Mouse (Mus musculus): ENCODE measurements around the gene Gpr18. TPM values are rescaled to one million over a fixed set of nuclear protein-coding genes. Genes with fewer than 3 reads are reported as not detected.

The Gpr18 gene
- polyA plus RNA-seq, 1 experiment from 2014 or later = 0.06 TPM

DNA sequence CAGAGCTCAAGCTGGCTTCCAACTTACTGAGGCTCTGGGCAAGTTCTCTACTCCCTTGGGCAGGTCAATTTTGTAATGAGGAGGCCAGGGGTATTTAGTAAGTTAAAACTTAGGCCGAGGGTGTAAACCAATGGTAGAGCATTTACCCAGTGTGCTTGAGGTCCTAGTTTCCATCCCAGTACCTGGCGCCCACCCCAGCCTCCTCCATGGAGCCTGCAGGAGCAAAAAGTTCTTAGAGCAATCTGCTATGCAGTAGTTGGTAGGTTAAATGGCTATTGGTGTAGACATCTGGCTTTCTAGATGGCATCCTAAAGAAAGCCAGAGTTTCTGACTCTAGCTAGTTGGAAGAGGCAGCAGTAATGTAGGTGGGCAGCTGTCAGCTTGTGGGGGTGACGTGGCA lies 33.9 kb upstream of the Gpr18 start:
- DNase-seq (ENCODE audit: low read depth, low spot score) (no peak), ATAC-seq (no peak)
- CTCF ChIA-PET = interaction anchor here (1.1 kb wide), 1 partner anchor 33 kb away, joined by 3 read pairs; no protein-coding TSS in a partner anchor
- in situ Hi-C loops (cut with MboI; ENCODE audit: low pct_unique_long_range_greater_than_20kb) = no loop called here
- TF ChIP-seq CTCF (IDR thresholded peaks at IDR 0.05) = no peak
- no peaks in the 10 kb centered on the region for H3K27me3 ChIP-seq
- POLR2A ChIA-PET = no interaction called here

DNA sequence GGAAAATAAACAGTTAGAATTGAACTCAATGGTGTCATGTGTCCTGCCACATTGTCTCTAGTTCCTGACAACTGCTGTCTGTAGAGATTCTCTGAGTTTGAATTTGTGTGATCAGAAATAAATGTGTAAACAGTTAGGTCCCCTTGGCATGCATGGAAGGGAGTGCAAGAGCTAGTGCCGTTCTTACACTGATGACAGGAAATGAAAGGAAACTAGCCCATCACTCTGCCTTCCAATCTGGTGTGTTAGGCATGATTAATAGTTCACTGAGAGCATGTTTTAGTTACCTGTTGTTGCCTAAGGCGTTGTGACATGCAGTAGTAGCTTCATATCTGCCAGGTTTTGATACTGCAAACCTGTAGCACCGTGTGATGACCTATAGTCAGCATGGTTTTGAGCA lies 32.4 kb upstream of the Gpr18 start:
- no peak for TF ChIP-seq CTCF (IDR thresholded peaks at IDR 0.05)
- POLR2A ChIA-PET = no interaction called here
- CTCF ChIA-PET = no interaction called here
- in situ Hi-C loops (cut with MboI; ENCODE audit: low pct_unique_long_range_greater_than_20kb) = no loop called here
- no peak for ATAC-seq
- H3K27me3 ChIP-seq = no peaks in the 10 kb centered on the region
- DNase-seq (ENCODE audit: low read depth, low spot score) = no peak

DNA sequence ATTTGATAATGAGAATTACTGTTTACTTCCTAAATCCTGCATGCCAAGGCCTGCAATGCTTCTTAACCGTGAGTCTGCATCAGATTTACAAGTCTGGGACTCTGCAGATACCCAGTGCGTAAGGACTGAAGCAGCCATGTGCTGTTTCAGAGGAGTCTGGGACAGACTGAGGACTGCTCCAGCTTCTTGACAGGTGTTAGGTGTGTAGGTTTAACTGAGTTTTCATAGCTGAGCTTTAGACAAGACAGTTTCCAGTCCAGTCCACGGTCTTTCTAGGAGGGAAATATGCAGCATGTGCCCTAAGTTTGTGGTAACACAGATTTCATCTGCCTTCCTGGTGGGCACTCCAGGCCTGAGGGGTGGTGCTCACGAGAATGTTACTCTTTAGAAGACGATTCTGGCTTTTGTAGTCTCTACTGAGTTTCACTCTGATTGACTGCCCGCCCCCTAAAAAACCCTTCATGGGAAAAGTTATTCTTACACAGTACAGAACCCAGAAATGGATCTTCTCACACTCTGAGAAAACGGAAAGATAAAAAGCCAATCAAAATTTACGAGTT lies 31.7 kb upstream of the Gpr18 start:
- CTCF ChIA-PET = no interaction called here
- in situ Hi-C loops (cut with MboI; ENCODE audit: low pct_unique_long_range_greater_than_20kb) = no loop called here
- no peak for TF ChIP-seq CTCF (IDR thresholded peaks at IDR 0.05)
- POLR2A ChIA-PET = no interaction called here
- ATAC-seq = no peak
- no peaks in the 10 kb centered on the region for H3K27me3 ChIP-seq
- no peak for DNase-seq (ENCODE audit: low read depth, low spot score)

DNA sequence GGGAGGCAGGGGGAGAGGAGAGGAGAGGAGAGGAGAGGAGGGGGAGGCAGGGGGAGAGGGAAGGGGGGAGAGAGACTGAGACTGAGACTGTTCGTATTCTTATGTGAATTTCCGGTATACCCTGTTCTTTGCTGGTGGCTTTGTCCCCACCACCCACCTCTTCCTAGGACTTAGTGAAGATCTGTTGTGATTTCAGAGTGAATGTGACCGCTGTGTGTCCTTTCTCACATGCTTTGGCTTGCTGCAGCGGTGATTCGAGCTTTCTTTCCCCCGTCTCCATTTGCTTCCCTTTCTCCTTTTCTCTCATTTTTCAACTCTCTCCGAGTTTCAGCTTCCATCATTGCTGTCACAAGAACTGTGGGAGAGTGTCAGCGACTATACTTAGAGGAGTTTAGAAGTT lies 31.1 kb upstream of the Gpr18 start:
- DNase-seq (ENCODE audit: low read depth, low spot score) (no peak), ATAC-seq (no peak)
- ChIA-PET CTCF (no interaction called here), POLR2A (no interaction called here)
- in situ Hi-C loops (cut with MboI; ENCODE audit: low pct_unique_long_range_greater_than_20kb) = no loop called here
- TF ChIP-seq CTCF (IDR thresholded peaks at IDR 0.05) = no peak
- no peaks in the 10 kb centered on the region for H3K27me3 ChIP-seq

DNA sequence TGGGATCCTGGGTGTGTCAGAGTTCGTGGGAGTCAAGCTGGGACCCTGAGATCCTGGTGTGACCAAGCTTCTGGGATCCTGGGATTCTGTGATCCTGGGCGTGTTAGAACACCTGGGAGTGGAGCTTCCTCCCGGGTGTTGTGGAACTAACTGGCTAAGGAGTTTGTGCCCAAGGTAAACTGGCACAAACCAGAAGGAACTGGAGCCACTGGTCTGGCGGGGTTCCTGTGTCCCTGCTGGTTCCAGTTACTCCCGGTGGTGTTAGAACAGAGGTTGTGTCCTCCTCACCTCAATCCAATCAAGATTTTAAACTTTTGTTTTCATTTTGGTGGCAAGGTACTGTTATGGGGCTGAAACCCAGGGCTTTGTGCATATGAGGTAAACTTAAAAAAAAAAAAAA lies 30.6 kb upstream of the Gpr18 start:
- no peak for ATAC-seq

DNA sequence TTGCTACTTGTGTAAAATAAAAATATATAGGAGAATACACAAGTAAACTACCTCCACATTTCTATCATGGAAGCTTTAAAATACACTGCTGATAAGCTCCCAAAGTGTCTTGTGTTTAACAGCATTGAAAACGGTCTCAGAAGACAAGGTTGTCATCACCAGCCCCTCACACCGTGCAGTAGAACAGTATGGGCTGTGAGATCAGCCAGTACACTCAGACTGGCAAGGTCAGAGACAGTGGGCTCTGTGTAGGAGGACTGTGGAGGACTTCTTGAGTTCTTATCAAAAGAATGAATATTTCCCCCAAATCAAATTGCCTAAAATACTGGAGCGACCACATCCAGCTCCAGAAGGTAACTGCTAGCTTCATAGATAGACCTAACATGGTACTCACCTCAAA lies 24.0 kb upstream of the Gpr18 start:
- no peak for ATAC-seq
- CTCF ChIA-PET = interaction anchor here (1.2 to 1.6 kb wide), 3 partner anchors 11 to 21 kb away, joined by 3 to 5 read pairs (median 3); no protein-coding TSS in a partner anchor
- POLR2A ChIA-PET = interaction anchor here (0.5 kb wide), 1 partner anchor 1628 kb away, joined by 8 read pairs; no protein-coding TSS in a partner anchor
- TF ChIP-seq CTCF (IDR thresholded peaks at IDR 0.05) = no peak
- in situ Hi-C loops (cut with MboI; ENCODE audit: low pct_unique_long_range_greater_than_20kb) = no loop called here
- DNase-seq (ENCODE audit: low read depth, low spot score) = no peak
- no peaks in the 10 kb centered on the region for H3K27me3 ChIP-seq

More for the DNA sequence above, 30.6 kb upstream of the Gpr18 start:
- DNase-seq (ENCODE audit: low read depth, low spot score) = no peak
- no peaks in the 10 kb centered on the region for H3K27me3 ChIP-seq
- no peak for TF ChIP-seq CTCF (IDR thresholded peaks at IDR 0.05)
- in situ Hi-C loops (cut with MboI; ENCODE audit: low pct_unique_long_range_greater_than_20kb) = no loop called here
- ChIA-PET CTCF (no interaction called here), POLR2A (no interaction called here)

DNA sequence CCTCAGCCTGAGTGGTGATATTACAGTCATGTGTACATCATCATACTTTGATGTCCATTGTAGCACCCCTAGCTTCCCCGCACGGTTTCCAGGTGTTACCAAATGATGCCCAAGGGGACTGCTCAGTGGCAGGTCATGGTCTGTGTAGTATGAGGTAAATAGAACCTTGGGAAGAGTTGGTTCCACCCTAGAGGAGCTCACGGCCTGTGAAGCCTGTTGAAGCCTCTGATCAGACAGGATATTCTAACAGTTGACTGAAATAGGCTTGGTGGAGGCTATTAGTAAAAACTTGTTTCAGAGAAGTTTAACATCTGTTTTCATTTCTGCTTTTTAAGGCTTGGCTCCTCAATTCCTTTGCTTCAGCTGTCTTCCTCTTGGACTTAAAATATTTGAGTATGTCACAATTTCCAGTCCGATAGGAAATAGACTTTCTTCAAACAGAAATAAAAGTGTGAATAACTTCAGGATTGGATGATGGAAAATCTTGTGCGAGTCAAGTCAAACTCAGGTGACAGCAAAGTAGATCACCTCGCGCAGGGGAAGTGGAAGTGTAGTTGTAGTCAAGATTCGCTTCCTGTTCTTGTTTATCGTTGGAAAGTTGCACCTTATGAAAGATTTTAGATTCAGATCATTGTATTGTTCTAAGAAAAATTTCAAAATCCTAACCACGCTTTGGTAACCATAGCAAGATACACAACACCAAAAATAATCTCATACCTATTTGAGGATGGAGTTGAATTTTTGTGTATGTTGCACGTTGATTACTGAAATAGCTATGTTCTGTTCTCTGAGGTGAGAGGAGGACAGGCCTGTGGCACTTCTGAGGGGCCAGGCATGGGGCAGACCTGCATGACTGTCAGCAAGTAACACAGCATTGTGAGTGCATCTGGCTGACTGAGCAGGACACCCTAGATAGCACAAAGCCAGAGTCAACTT lies 22.9 kb upstream of the Gpr18 start:
- no peak for TF ChIP-seq CTCF (IDR thresholded peaks at IDR 0.05)
- in situ Hi-C loops (cut with MboI; ENCODE audit: low pct_unique_long_range_greater_than_20kb) = no loop called here
- DNase-seq (ENCODE audit: low read depth, low spot score) (no peak), ATAC-seq (no peak)
- H3K27me3 ChIP-seq = no peaks in the 10 kb centered on the region
- ChIA-PET POLR2A (interaction anchor here (0.5 kb wide), 1 partner anchor 1627 kb away, joined by 8 read pairs; no protein-coding TSS in a partner anchor), CTCF (no interaction called here)

DNA sequence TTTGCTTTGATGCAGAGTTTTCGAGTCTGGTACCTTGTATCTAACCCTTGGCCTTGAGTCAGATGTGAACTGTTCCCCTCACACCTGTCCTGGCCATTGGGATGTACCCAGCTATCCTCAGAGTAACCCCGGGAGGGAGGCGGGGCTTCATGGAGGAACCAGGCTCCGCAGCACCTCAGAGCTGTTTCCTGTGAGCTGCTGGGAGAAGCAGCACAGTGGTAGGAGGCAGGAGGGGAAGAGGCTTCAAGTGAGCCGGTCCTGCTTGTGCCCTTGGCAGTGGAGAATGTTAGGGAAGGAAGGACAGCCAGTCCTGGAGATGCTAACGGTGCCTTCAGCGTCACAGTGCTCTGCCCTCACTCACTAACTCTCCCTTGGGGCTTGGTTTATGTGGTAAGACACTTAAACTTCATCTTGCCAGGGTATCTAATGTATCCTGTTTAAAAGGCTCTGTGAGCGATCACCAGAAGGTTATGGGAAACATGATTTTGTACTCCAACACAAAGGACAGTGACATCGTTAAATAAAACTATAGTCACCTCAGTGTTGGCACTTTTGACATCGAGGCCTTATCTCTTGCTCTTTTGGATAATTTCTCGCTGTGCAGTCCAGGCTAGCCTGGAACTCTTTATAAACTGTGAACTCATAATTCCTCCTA lies 22.1 kb upstream of the Gpr18 start:
- DNase-seq (ENCODE audit: low read depth, low spot score) (no peak), ATAC-seq (no peak)
- POLR2A ChIA-PET = no interaction called here
- CTCF ChIA-PET = no interaction called here
- TF ChIP-seq CTCF (IDR thresholded peaks at IDR 0.05) = no peak
- in situ Hi-C loops (cut with MboI; ENCODE audit: low pct_unique_long_range_greater_than_20kb) = no loop called here
- H3K27me3 ChIP-seq = no peaks in the 10 kb centered on the region

DNA sequence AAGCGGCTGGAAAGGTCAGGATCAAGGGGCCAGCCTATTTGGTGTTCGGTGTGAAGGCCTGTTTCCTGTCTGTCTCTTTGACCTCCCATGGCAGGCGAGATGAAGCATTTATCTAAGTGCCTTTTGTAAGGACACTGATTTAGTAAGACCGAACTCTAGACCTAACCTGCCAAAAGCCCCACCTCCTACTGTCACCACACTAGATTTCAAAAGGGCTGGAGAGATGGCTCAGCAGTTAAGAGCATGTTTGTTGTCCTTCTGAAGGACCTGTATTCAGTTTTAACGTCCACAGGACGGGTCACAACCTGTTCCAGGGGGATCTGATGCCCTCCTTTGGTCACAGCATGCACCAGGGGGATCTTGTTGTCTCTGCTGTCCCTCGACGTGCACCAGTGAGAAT lies 21.3 kb upstream of the Gpr18 start:
- no peaks in the 10 kb centered on the region for H3K27me3 ChIP-seq
- POLR2A ChIA-PET = no interaction called here
- ATAC-seq (no peak), DNase-seq (ENCODE audit: low read depth, low spot score) (no peak)
- CTCF ChIA-PET = no interaction called here
- no peak for TF ChIP-seq CTCF (IDR thresholded peaks at IDR 0.05)
- in situ Hi-C loops (cut with MboI; ENCODE audit: low pct_unique_long_range_greater_than_20kb) = no loop called here

DNA sequence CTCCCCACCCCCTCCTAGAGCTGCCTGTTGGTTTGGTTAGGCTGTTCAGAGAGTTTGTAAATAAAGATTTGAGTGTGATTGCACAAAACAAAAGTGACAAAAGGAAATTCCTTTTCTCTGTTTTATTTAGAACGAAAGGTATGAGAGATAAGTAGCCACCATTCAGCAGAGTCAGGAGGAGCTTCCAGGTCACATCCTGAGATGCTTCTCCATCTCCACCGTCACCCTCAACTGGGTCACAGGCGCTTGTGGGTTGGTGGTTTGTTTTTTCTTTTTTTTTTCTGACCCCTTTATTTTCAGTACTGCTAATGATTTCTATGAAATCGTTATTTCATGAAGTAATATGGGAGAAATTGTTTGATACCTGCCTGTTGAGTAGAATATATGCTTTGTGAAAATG lies 20.8 kb upstream of the Gpr18 start:
- POLR2A ChIA-PET = no interaction called here
- CTCF ChIA-PET = interaction anchor here (1.4 kb wide), 1 partner anchor 125 kb away, joined by 4 read pairs; no protein-coding TSS in a partner anchor
- ATAC-seq (no peak), DNase-seq (ENCODE audit: low read depth, low spot score) (no peak)
- in situ Hi-C loops (cut with MboI; ENCODE audit: low pct_unique_long_range_greater_than_20kb) = no loop called here
- TF ChIP-seq CTCF (IDR thresholded peaks at IDR 0.05) = no peak
- H3K27me3 ChIP-seq = no peaks in the 10 kb centered on the region

DNA sequence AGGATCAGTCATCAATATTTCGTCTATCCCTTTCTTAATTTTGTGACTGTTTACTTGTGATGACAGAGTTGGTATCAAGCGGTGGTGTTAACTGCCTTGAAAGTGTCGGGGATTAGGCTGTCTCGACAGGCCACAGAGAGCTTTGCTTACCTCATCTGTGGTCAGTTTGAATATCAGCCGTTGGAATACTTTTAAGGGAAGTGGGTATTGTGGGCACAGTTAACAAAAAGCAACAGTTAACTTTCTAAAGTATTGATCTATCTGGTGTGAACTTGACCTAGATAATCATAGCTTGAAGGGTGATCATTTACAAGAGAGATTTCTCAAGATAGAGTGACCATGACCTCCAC lies 19.0 kb upstream of the Gpr18 start:
- no peak for TF ChIP-seq CTCF (IDR thresholded peaks at IDR 0.05)
- DNase-seq (ENCODE audit: low read depth, low spot score) (no peak), ATAC-seq (no peak)
- H3K27me3 ChIP-seq = no peaks in the 10 kb centered on the region
- in situ Hi-C loops (cut with MboI; ENCODE audit: low pct_unique_long_range_greater_than_20kb) = loop anchor here (5.0 kb wide), 1 partner anchor 128 kb away; no protein-coding TSS in a partner anchor
- ChIA-PET CTCF (no interaction called here), POLR2A (no interaction called here)
